Mouse (Mus musculus): Measurements from ENCODE around the gene Samd10. TPM values are rescaled to one million over a fixed set of nuclear protein-coding genes. Genes with fewer than 3 reads are reported as not detected.
A peak's percentile ranks its signal among the peaks of the same experiment; 100 is the strongest.

Samd10 gene
- polyA plus RNA-seq, 1 experiment from 2014 or later: 27.4 TPM

DNA sequence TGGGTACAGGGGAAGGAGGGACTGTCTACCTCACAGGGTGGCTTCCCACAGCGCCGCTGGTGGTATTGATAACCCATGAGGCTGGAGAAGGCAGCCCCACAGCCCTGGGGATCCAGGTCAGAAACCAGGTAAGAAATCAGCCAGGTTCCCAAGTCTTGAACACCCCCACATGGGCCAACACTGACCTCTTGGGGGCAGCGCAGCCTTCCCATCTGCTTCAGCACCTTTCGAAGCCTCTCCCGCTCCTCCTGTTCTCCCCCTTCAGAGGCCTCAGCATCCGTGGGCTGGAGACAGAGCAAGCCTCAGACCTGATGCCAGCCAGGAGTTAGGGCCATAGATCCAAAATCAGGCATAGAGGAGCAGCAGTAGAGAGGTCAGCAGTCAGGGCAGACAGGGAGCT is 11.2 kb downstream of the Samd10 start:
- Histone ChIP-seq H3K4me3 (replicated peaks; ENCODE audit: low read depth, low read length) (no peak overlapping the region), H3K9ac (ENCODE audit: low read depth, low read length) (no peak overlapping the region), H3K9me3 (replicated peaks; ENCODE audit: low read length) (no peaks in the 10 kb centered on the region), H3K27me3 (ENCODE audit: insufficient read depth, low read length) (no peaks in the 10 kb centered on the region), H3K4me2 (ENCODE audit: low read length) (no peak overlapping the region), H3K27ac (no peak overlapping the region), H3K36me3 (ENCODE audit: insufficient read depth, low read length) (peaks cover 47% of the 10 kb centered on the region), H3K4me1 (replicated peaks; ENCODE audit: insufficient read depth, low read length) (peaks cover 9% of the 10 kb centered on the region; the same call in 1 of the 2 replicates)
- DNase-seq (ENCODE audit: low spot score) (no peak), ATAC-seq (replicated peaks; ENCODE audit: low FRiP score, low read depth) (no peak)
- TF ChIP-seq CTCF (IDR thresholded peaks at IDR 0.05; ENCODE audit: low read depth): 0 out of 2 replicates have a peak, but pooled peaks have one; percentile 30
- 74% methylated on average over 6 of the region's 6 CpGs for WGBS

DNA sequence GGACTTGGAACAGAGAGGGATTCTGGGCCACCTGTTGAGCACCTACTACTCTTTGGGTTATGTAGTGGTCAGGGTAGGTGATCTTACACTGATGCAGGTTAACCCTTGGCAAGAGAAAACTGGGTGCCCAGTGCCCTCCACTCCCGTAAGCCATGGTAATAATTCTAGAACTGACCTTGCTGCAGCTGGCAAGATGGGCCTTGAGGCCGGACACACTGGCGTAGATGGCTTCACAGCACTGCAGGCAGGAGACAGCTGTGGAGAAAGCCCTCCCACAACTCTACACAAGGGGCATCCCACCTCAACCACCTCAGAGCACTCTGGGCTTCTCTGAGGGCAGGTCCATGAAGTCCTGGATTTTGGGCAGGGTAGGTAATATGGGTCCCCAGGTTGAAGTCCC is 12.9 kb downstream of the Samd10 start:
- Histone ChIP-seq H3K9me3 (replicated peaks; ENCODE audit: low read length) (no peaks in the 10 kb centered on the region), H3K36me3 (ENCODE audit: insufficient read depth, low read length) (peaks cover 47% of the 10 kb centered on the region), H3K27me3 (ENCODE audit: insufficient read depth, low read length) (no peaks in the 10 kb centered on the region), H3K4me2 (ENCODE audit: low read length) (no peak overlapping the region), H3K9ac (ENCODE audit: low read depth, low read length) (no peak overlapping the region), H3K4me1 (replicated peaks; ENCODE audit: insufficient read depth, low read length) (peaks cover 6% of the 10 kb centered on the region; the same call in 1 of the 2 replicates), H3K4me3 (replicated peaks; ENCODE audit: low read depth, low read length) (no peak overlapping the region), H3K27ac (no peak overlapping the region)
- TF ChIP-seq CTCF (IDR thresholded peaks at IDR 0.05; ENCODE audit: low read depth): no peak
- no peak for ATAC-seq (replicated peaks; ENCODE audit: low FRiP score, low read depth)
- 100% methylated on average over 3 of the region's 3 CpGs for WGBS
- DNase-seq (ENCODE audit: low spot score): no peak

DNA sequence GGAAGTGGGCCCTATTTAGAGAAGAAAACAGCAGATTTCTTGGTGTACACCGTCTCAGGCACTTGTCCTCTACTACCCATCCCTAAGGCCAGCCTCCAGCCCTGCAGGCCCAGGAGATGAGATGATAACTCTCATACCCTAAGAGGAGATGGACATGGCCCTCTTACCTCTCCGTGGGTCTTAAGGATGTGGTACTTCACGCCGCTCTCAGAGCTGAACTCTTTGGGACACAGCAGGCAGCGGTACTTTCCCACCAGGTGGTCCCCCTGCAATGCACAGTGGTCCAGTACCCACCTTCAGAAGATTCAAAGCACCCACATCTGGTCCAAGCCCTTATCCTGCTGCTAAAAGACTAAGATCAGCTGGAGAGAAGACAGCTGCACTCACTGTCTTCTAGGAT is 13.5 kb downstream of the Samd10 start:
- no peak for TF ChIP-seq CTCF (IDR thresholded peaks at IDR 0.05; ENCODE audit: low read depth)
- H3K27ac ChIP-seq: no peak overlapping the region
- DNase-seq (ENCODE audit: low spot score): no peak
- no peak overlapping the region for H3K4me3 ChIP-seq (replicated peaks; ENCODE audit: low read depth, low read length)
- no peak for ATAC-seq (replicated peaks; ENCODE audit: low FRiP score, low read depth)
- H3K4me2 ChIP-seq (ENCODE audit: low read length): no peak overlapping the region
- no peaks in the 10 kb centered on the region for H3K9me3 ChIP-seq (replicated peaks; ENCODE audit: low read length)
- 94% methylated on average over 5 of the region's 5 CpGs for WGBS
- no peaks in the 10 kb centered on the region for H3K27me3 ChIP-seq (ENCODE audit: insufficient read depth, low read length)
- H3K4me1 ChIP-seq (replicated peaks; ENCODE audit: insufficient read depth, low read length): peaks cover 6% of the 10 kb centered on the region; the same call in 1 of the 2 replicates
- H3K36me3 ChIP-seq (ENCODE audit: insufficient read depth, low read length): peaks cover 47% of the 10 kb centered on the region
- H3K9ac ChIP-seq (ENCODE audit: low read depth, low read length): no peak overlapping the region

DNA sequence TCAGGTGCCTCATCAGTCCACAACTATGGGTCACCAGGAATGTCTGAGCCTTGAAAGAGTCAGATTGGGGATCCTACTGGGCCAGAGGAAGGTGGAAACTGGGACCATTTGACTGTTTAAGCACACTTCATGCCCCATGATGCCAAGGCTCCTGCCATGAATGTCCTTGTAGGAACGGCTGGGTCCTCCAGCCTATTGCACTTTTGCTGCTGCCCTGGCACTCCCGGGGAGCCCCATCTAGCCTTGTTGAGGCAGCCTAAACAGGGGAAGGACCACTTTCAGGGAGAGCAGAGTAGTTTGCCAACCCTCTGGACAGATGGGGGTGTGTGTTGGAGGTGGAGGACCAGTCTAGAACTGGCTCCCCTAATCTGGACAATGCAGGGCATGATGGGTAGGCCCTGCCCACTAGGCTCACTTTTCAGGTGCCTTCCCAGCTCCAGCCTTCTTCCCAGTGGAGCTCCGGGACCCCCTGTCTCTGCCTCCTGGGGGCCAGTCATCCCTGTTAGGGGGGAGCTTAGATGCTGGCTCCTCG is 14.5 kb downstream of the Samd10 start, which contains the start of gene Uckl1:
TSS of gene Uckl1 (minus strand) at position 482 of the 532 bp plus-strand sequence.
- no peak for DNase-seq (ENCODE audit: low spot score)
- Histone ChIP-seq H3K36me3 (ENCODE audit: insufficient read depth, low read length) (peaks cover 40% of the 10 kb centered on the region), H3K27me3 (ENCODE audit: insufficient read depth, low read length) (no peaks in the 10 kb centered on the region), H3K27ac (no peak within 1 kb of the TSS), H3K9ac (ENCODE audit: low read depth, low read length) (no peak within 1 kb of the TSS), H3K4me3 (replicated peaks; ENCODE audit: low read depth, low read length) (no peak within 1 kb of the TSS), H3K4me2 (ENCODE audit: low read length) (no peak within 1 kb of the TSS), H3K9me3 (replicated peaks; ENCODE audit: low read length) (no peaks in the 10 kb centered on the region), H3K4me1 (replicated peaks; ENCODE audit: insufficient read depth, low read length) (peaks cover 14% of the 10 kb centered on the region)
- no peak for TF ChIP-seq CTCF (IDR thresholded peaks at IDR 0.05; ENCODE audit: low read depth)
- ATAC-seq (replicated peaks; ENCODE audit: low FRiP score, low read depth): no peak
- 90% methylated on average over 4 of the region's 4 CpGs for WGBS

DNA sequence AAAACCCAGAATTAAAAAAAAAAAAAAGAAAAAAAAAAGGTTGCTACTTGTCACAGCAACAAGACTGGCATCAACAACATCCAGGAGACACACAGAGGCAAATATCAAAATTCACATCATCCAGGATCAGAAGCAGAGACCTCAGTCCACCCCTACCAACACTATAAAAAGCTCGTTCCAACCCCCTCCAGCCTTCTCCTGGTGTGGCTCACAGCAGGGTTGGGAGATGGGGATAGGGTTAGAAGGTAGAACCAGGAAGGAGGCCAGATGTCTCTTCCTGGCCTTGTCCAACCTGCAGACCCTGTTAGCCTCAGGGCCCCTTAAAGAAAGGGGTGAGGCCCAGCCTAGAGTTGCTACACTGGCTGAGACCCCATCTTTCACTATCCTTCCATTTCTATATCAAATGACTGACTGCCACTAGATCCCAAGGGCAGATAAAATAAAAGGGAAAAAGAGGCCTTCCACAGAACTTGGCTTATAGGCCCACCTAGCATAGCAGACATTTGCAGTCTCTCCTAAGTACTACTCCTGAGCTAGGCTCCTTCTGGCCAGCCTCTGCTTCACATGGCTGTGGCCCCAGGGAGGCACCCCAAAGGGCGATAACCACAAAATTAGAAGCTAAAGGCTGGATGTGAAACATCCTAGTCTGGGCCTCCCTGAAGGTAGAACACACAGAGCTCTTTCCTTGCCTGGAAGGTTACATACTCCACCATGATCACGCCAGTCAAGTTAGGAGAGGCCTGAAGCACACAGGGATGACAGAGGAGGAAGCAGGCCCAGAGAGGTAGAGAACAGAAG is 15.4 kb downstream of the Samd10 start:
- no peak overlapping the region for H3K9ac ChIP-seq (ENCODE audit: low read depth, low read length)
- no peaks in the 10 kb centered on the region for H3K9me3 ChIP-seq (replicated peaks; ENCODE audit: low read length)
- H3K36me3 ChIP-seq (ENCODE audit: insufficient read depth, low read length): peaks cover 32% of the 10 kb centered on the region
- no peak overlapping the region for H3K27ac ChIP-seq
- no peak overlapping the region for H3K4me3 ChIP-seq (replicated peaks; ENCODE audit: low read depth, low read length)
- no peak overlapping the region for H3K4me2 ChIP-seq (ENCODE audit: low read length)
- peaks cover 18% of the 10 kb centered on the region for H3K4me1 ChIP-seq (replicated peaks; ENCODE audit: insufficient read depth, low read length)
- 87% methylated on average over 3 of the region's 3 CpGs for WGBS
- ATAC-seq (replicated peaks; ENCODE audit: low FRiP score, low read depth) (no peak), DNase-seq (ENCODE audit: low spot score) (no peak)
- no peaks in the 10 kb centered on the region for H3K27me3 ChIP-seq (ENCODE audit: insufficient read depth, low read length)
- TF ChIP-seq CTCF (IDR thresholded peaks at IDR 0.05; ENCODE audit: low read depth): no peak

DNA sequence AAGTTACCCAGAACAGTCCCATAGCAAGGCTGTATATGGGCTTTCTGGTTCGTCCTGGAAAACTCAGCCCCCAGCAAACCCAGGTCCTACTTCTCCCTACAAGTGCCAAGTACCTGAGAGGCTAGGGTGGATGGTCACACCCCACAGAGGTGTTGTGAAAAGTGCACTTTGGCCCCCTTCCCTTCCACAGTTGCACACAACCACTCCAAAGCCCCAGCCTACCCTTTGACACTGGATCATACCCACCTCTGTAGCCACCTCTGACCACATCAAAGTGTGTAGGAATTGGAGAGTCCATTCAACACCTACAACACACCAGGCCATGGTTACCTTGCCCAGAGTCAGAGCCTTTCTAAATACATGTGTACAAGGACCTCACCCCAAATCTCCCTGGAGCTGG is 16.1 kb downstream of the Samd10 start:
- Histone ChIP-seq H3K4me3 (replicated peaks; ENCODE audit: low read depth, low read length) (no peak overlapping the region), H3K36me3 (ENCODE audit: insufficient read depth, low read length) (peaks cover 31% of the 10 kb centered on the region), H3K27ac (no peak overlapping the region), H3K4me1 (replicated peaks; ENCODE audit: insufficient read depth, low read length) (peaks cover 20% of the 10 kb centered on the region), H3K4me2 (ENCODE audit: low read length) (no peak overlapping the region), H3K27me3 (ENCODE audit: insufficient read depth, low read length) (no peaks in the 10 kb centered on the region), H3K9ac (ENCODE audit: low read depth, low read length) (no peak overlapping the region), H3K9me3 (replicated peaks; ENCODE audit: low read length) (no peaks in the 10 kb centered on the region)
- DNase-seq (ENCODE audit: low spot score) (no peak), ATAC-seq (replicated peaks; ENCODE audit: low FRiP score, low read depth) (no peak)
- 88% methylated on average over 1 of the region's 1 CpGs for WGBS
- no peak for TF ChIP-seq CTCF (IDR thresholded peaks at IDR 0.05; ENCODE audit: low read depth)

Data from kidney, postnatal 0 days (tissue).